Mouse (Mus musculus): ENCODE measurements at regions not wholly inside any gene's neighbourhood (a gene's known extent, or its start where the extent isn't known, plus 50 kb on each side); places are given as distances from the start of the nearest gene placed in this dataset.

DNA sequence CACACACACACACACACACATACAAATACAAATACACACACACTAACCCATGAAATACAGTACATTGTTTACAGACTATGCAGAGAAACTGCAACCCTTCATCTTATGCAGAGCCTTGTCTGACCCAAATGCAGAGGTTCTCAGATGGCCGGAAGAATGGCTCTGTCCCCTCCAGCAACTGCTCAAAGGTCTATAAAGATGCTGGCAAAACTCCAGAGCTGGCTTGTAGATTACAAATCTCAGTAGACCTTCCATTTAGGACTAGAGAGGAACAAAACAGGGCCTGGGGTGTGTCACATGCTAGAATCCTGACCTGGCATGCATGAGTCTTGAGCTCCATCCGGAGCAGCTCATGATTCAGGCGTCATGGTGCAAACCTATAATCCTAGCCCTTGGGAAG lies 364.4 kb upstream of the Runx1 start:
- TF ChIP-seq CTCF (IDR thresholded peaks at IDR 0.05; ENCODE audit: borderline replicate concordance, control insufficient read depth, extremely low read depth, insufficient read depth, low read length, poor library complexity) = no peak
- TF ChIP-seq POLR2A (IDR thresholded peaks at IDR 0.05; ENCODE audit: control insufficient read depth, extremely low read depth, insufficient read depth, low read length, poor library complexity) = no peak
- H3K4me1 ChIP-seq (replicated peaks; ENCODE audit: control insufficient read depth, insufficient read depth, low read length) = peaks cover 46% of the 10 kb centered on the region
- no peaks in the 10 kb centered on the region for H3K27me3 ChIP-seq (ENCODE audit: control insufficient read depth, insufficient read depth, low read length)
- DNase-seq = no peak
- WGBS = 58% methylated on average over 3 of the region's 3 CpGs
- H3K27ac ChIP-seq (ENCODE audit: control insufficient read depth, insufficient read depth, low read length) = peak overlapping the region; percentile 39; the same call in 1 of the 2 replicates
- no peak overlapping the region for H3K4me3 ChIP-seq (ENCODE audit: control insufficient read depth, insufficient read depth, low read length)
- no peaks in the 10 kb centered on the region for H3K36me3 ChIP-seq (ENCODE audit: control insufficient read depth, insufficient read depth, low read length)

DNA sequence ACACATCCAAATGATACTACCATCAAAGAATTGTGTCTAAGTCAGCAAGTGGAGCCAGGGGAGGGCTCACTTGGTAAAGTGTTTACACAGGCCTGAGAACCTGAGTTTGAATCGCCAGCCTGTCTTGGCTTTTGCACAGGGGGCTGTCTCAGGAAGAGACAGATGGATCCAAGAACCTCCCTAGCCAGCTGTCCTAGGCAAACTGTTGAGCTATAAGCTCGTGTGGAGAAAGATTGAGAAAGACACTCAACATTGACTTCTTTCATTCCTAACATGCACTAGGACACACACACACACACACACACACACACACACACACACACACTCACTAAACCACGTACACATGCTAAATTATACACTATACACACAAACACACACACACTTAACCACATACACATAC lies 363.9 kb upstream of the Runx1 start:
- 37% methylated on average over 3 of the region's 3 CpGs for WGBS
- no peak for TF ChIP-seq CTCF (IDR thresholded peaks at IDR 0.05; ENCODE audit: borderline replicate concordance, control insufficient read depth, extremely low read depth, insufficient read depth, low read length, poor library complexity)
- TF ChIP-seq POLR2A (IDR thresholded peaks at IDR 0.05; ENCODE audit: control insufficient read depth, extremely low read depth, insufficient read depth, low read length, poor library complexity) = no peak
- peaks cover 46% of the 10 kb centered on the region for H3K4me1 ChIP-seq (replicated peaks; ENCODE audit: control insufficient read depth, insufficient read depth, low read length)
- no peak overlapping the region for H3K27ac ChIP-seq (ENCODE audit: control insufficient read depth, insufficient read depth, low read length)
- H3K27me3 ChIP-seq (ENCODE audit: control insufficient read depth, insufficient read depth, low read length) = no peaks in the 10 kb centered on the region
- no peaks in the 10 kb centered on the region for H3K36me3 ChIP-seq (ENCODE audit: control insufficient read depth, insufficient read depth, low read length)
- no peak overlapping the region for H3K4me3 ChIP-seq (ENCODE audit: control insufficient read depth, insufficient read depth, low read length)
- DNase-seq = no peak

DNA sequence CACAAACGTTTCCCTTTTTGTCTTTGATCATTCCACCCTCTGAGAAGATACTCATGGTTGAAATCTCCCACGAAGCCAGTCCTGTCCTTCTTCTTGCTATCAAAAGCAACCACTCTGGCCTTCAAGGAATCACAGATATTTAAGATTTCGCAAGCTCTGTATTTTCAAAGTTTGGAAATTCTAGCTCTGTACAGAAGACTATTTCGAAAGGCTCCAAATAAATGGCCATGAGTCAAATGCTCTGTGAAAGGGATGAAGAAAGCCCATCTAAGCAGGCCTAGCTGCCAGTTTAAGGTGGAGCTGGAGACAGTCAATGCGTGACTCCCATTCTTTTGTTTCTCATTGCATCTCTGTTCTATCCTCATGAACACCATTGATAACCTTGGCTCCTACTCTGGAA lies 363.5 kb upstream of the Runx1 start:
- peaks cover 46% of the 10 kb centered on the region for H3K4me1 ChIP-seq (replicated peaks; ENCODE audit: control insufficient read depth, insufficient read depth, low read length)
- DNase-seq = no peak
- 79% methylated on average over 5 of the region's 5 CpGs for WGBS
- no peaks in the 10 kb centered on the region for H3K36me3 ChIP-seq (ENCODE audit: control insufficient read depth, insufficient read depth, low read length)
- TF ChIP-seq POLR2A (IDR thresholded peaks at IDR 0.05; ENCODE audit: control insufficient read depth, extremely low read depth, insufficient read depth, low read length, poor library complexity) (no peak), CTCF (IDR thresholded peaks at IDR 0.05; ENCODE audit: borderline replicate concordance, control insufficient read depth, extremely low read depth, insufficient read depth, low read length, poor library complexity) (no peak)
- no peak overlapping the region for H3K27ac ChIP-seq (ENCODE audit: control insufficient read depth, insufficient read depth, low read length)
- no peaks in the 10 kb centered on the region for H3K27me3 ChIP-seq (ENCODE audit: control insufficient read depth, insufficient read depth, low read length)
- H3K4me3 ChIP-seq (ENCODE audit: control insufficient read depth, insufficient read depth, low read length) = no peak overlapping the region

DNA sequence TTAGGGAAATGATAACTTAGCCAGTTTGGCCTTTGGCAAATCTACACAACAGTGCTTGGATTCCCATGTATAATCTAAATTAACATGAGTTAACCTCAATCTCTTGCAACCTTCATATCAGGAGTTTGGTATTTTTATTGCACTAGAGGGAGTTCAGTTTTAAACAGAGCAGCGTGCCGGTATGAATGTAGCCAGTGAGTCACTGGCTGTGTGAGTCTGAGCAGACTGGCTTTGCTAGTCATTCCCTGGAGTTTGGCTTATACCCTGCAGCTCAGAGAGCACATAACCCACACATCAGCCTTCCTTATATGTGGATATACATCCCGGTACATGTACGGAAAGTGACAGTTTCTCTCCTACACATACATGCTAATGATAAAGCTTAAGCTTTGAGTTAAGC lies 360.6 kb upstream of the Runx1 start:
- Histone ChIP-seq H3K27ac (ENCODE audit: control insufficient read depth, insufficient read depth, low read length) (no peak overlapping the region), H3K27me3 (ENCODE audit: control insufficient read depth, insufficient read depth, low read length) (no peaks in the 10 kb centered on the region), H3K4me1 (replicated peaks; ENCODE audit: control insufficient read depth, insufficient read depth, low read length) (peaks cover 24% of the 10 kb centered on the region), H3K36me3 (ENCODE audit: control insufficient read depth, insufficient read depth, low read length) (no peaks in the 10 kb centered on the region), H3K4me3 (ENCODE audit: control insufficient read depth, insufficient read depth, low read length) (no peak overlapping the region)
- DNase-seq = no peak
- 98% methylated on average over 4 of the region's 4 CpGs for WGBS
- TF ChIP-seq CTCF (IDR thresholded peaks at IDR 0.05; ENCODE audit: borderline replicate concordance, control insufficient read depth, extremely low read depth, insufficient read depth, low read length, poor library complexity) (no peak), POLR2A (IDR thresholded peaks at IDR 0.05; ENCODE audit: control insufficient read depth, extremely low read depth, insufficient read depth, low read length, poor library complexity) (no peak)

DNA sequence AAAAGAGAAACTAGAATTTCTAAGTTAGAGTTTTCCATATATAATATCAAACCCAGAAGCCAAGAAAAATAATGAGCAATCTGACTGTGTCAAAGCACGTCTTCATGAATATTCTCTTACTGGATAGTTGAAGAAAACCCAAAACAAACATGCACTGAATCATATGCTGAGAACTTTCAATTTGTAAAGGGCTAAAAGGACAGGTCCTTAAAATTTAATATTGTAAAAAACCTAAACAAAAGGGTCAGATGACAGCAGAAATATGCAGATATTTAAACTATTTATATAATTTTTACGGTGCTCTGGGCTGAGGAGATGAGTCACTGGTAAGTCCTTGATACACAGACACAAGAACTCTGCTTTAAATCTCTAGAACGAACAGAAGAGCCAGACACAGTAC lies 356.7 kb upstream of the Runx1 start:
- 96% methylated on average over 3 of the region's 3 CpGs for WGBS
- Histone ChIP-seq H3K27me3 (ENCODE audit: control insufficient read depth, insufficient read depth, low read length) (no peaks in the 10 kb centered on the region), H3K27ac (ENCODE audit: control insufficient read depth, insufficient read depth, low read length) (no peak overlapping the region), H3K36me3 (ENCODE audit: control insufficient read depth, insufficient read depth, low read length) (no peaks in the 10 kb centered on the region), H3K4me3 (ENCODE audit: control insufficient read depth, insufficient read depth, low read length) (no peak overlapping the region), H3K4me1 (replicated peaks; ENCODE audit: control insufficient read depth, insufficient read depth, low read length) (0 out of 2 replicates have a peak, but pooled peaks cover 2% of the 10 kb centered on the region)
- no peak for DNase-seq
- no peak for TF ChIP-seq POLR2A (IDR thresholded peaks at IDR 0.05; ENCODE audit: control insufficient read depth, extremely low read depth, insufficient read depth, low read length, poor library complexity)
- TF ChIP-seq CTCF (IDR thresholded peaks at IDR 0.05; ENCODE audit: borderline replicate concordance, control insufficient read depth, extremely low read depth, insufficient read depth, low read length, poor library complexity) = no peak

DNA sequence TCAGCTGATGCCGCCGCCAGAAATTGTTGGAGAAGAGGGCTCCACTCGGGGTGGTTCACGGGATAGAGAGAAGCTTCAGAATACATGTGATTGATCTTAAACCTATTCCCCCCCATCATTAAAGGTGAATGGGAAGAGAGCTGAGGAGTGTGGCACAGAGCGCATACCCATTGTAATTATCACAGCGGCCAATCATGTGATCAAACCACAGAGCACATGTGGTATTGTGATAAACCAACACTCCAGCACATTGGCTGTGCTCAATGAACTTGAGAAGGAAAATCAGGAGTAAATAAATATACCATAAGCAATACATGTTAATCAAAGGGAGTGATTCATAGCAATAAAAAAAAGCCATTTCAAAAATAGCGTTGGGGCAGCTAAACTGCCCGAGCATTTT lies 355.5 kb upstream of the Runx1 start:
- 93% methylated on average over 8 of the region's 8 CpGs for WGBS
- H3K4me3 ChIP-seq (ENCODE audit: control insufficient read depth, insufficient read depth, low read length) = no peak overlapping the region
- DNase-seq = no peak
- H3K36me3 ChIP-seq (ENCODE audit: control insufficient read depth, insufficient read depth, low read length) = no peaks in the 10 kb centered on the region
- H3K4me1 ChIP-seq (replicated peaks; ENCODE audit: control insufficient read depth, insufficient read depth, low read length) = 0 out of 2 replicates have a peak, but pooled peaks cover 2% of the 10 kb centered on the region
- no peak overlapping the region for H3K27ac ChIP-seq (ENCODE audit: control insufficient read depth, insufficient read depth, low read length)
- H3K27me3 ChIP-seq (ENCODE audit: control insufficient read depth, insufficient read depth, low read length) = no peaks in the 10 kb centered on the region
- no peak for TF ChIP-seq CTCF (IDR thresholded peaks at IDR 0.05; ENCODE audit: borderline replicate concordance, control insufficient read depth, extremely low read depth, insufficient read depth, low read length, poor library complexity)
- TF ChIP-seq POLR2A (IDR thresholded peaks at IDR 0.05; ENCODE audit: control insufficient read depth, extremely low read depth, insufficient read depth, low read length, poor library complexity) = no peak

DNA sequence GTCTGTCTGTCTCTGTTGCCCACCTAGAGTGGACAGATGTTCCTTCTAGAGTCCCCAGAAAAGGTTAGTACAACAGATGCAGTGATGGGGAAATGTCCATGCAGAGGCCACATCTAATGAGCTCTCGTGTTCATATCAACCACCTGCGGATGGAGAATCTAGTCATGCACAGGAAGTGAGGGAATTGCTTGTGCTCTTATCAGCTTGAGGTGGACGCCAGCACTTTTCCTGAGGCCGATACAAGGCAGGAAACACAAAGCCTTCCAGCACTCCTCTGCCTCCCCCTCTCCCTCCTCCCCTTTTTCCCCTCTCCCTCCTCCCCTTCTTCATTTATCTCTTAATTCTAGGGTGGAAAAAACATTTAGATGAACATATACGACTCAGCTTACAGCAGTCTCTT lies 354.3 kb upstream of the Runx1 start:
- no peak for TF ChIP-seq CTCF (IDR thresholded peaks at IDR 0.05; ENCODE audit: borderline replicate concordance, control insufficient read depth, extremely low read depth, insufficient read depth, low read length, poor library complexity)
- TF ChIP-seq POLR2A (IDR thresholded peaks at IDR 0.05; ENCODE audit: control insufficient read depth, extremely low read depth, insufficient read depth, low read length, poor library complexity) = no peak

More for the DNA sequence above, 354.3 kb upstream of the Runx1 start:
- Histone ChIP-seq H3K27me3 (ENCODE audit: control insufficient read depth, insufficient read depth, low read length) (no peaks in the 10 kb centered on the region), H3K36me3 (ENCODE audit: control insufficient read depth, insufficient read depth, low read length) (no peaks in the 10 kb centered on the region), H3K4me1 (replicated peaks; ENCODE audit: control insufficient read depth, insufficient read depth, low read length) (0 out of 2 replicates have a peak, but pooled peaks cover 2% of the 10 kb centered on the region), H3K4me3 (ENCODE audit: control insufficient read depth, insufficient read depth, low read length) (no peak overlapping the region), H3K27ac (ENCODE audit: control insufficient read depth, insufficient read depth, low read length) (no peak overlapping the region)
- DNase-seq = no peak
- WGBS = 39% methylated on average over 5 of the region's 5 CpGs
